27 mouse cellular contexts compared by ENCODE assay signal in the genomic region with DNA sequence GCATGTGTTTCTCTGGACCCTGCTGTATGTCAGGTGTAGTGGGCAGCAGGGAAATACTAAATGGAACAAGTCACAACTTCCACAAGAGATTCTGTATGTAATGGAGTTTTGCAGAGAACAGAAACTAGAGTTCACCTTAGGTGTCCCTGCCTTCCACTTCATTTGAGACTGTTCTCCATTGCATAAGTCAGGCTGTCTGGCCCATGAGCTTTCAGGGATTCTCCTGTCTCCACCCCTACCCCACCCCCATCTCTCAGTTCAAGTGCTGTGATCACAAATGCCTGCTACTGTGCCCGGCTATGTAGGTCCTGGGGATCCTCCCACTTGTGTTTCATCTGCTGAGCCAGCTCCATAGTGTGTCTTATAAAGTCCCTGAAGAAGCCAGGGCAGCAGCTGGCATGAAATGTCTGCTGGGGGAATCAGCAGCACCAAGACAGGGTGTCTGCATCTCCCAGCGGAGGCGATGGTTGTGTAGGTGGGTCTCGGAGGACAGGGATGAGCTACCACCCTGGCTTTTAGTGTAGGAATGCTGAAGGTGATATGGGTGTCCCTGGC. TPM values are rescaled to one million over a fixed set of nuclear protein-coding genes. Genes with fewer than 3 reads are reported as not detected.
DNase-seq lines count a peak whose midpoint lies in the region; ATAC-seq and TF ChIP-seq lines count a peak whose summit lies in the region.
"Had no signal": no experiment of that assay in that cellular context is flagged by ENCODE, and none has a peak within 500 bp of the region (broad histone marks: within the 10 kb centered on the region; RNA-seq: fewer than 3 reads in every experiment).

No protein-coding gene starts in this region.

- DNase-seq in frontal cortex, postnatal 10 days (ENCODE audit: low spot score in 2 of 2), result no peak
- peak; percentile 13 to 59 for DNase-seq in left cerebral cortex, adult 18-20 months (ENCODE audit: low spot score in 2 of 2)
- no peak for DNase-seq in left cerebral cortex, postnatal 4 days
- DNase-seq in lung, postnatal 25 days (ENCODE audit: low spot score), result peak; percentile 29
- DNase-seq in lung, adult 2 months, result no peak
- peak; percentile 20 to 65 for DNase-seq in left cerebral cortex, postnatal 25 days (ENCODE audit: low spot score in 2 of 2)
- DNase-seq in retina, postnatal 1 day, result no peak
- DNase-seq: adrenal gland, postnatal 10 days; cerebellum, adult 11 months; cerebellum, postnatal 10 days; heart, postnatal 10 days; kidney, adult 8-10 months; thymus, adult 2 months had no signal

- no peak for TF ChIP-seq CTCF in lung, adult 2 months (IDR thresholded peaks at IDR 0.05; ENCODE audit: insufficient read depth, low read length)

- H3K4me3 ChIP-seq in lung, adult 2 months (replicated peaks; ENCODE audit: extremely low read depth, low read depth, low read length), result no peak overlapping the region
- H3K4me3 ChIP-seq: embryonic facial prominence, embryonic 12.5 days; erythroblast, embryonic 14.5 days; forebrain, embryonic 13.5 days; hindbrain, embryonic 13.5 days; limb, embryonic 13.5 days; midbrain, embryonic 13.5 days; neural tube, embryonic 15.5 days; stomach, embryonic 15.5 days had no signal

- peak; percentile 91 for ATAC-seq in frontal cortex, adult (ENCODE audit: low TSS enrichment)
- ATAC-seq: forebrain, embryonic 13.5 days; midbrain, embryonic 13.5 days; Patski had no signal

- WGBS in lung, adult 2 months, result 77% methylated on average over 4 of the region's 4 CpGs

- no peak for TF ChIP-seq POLR2A in lung, adult 2 months (IDR thresholded peaks at IDR 0.05; ENCODE audit: borderline replicate concordance, extremely low read depth, low read depth, low read length)

- intact Hi-C loops in left cerebral cortex, postnatal 4 days (cut with DNase I), result no loop called here
- intact Hi-C loops in left cerebral cortex, postnatal 25 days (cut with DNase I), result no loop called here

- peaks cover 14% of the 10 kb centered on the region for H3K4me1 ChIP-seq in lung, adult 2 months (ENCODE audit: control insufficient read depth, insufficient read depth, low read length)
- H3K4me1 ChIP-seq: embryonic facial prominence, embryonic 12.5 days had no signal

RNA-seq across cellular contexts. Expression of gene Kdelr2, which starts 7.3 kb away (rescaled TPM):
- total RNA-seq in left cerebral cortex, adult 18-20 months (2021), result 10 to 100 TPM; 37.4 to 39.9 TPM
- total RNA-seq in left cerebral cortex, postnatal 4 days (2021), result 10 to 100 TPM; 61.0 to 64.9 TPM
- polyA plus RNA-seq in lung, adult 2 months (2012; rRNA removed), result 131 TPM in 2 replicates
- total RNA-seq in left cerebral cortex, postnatal 25 days (2021), result 10 to 100 TPM; 35.2 to 37.8 TPM

RNA-seq across cellular contexts. Expression of gene Daglb, which starts 53.5 kb away (rescaled TPM):
- 10 to 100 TPM; 31.9 to 33.1 TPM for total RNA-seq in left cerebral cortex, adult 18-20 months (2021)
- 10 to 100 TPM; 16.7 to 17.4 TPM for total RNA-seq in left cerebral cortex, postnatal 4 days (2021)
- 16.5 and 18.1 TPM in 2 replicates for polyA plus RNA-seq in lung, adult 2 months (2012; rRNA removed)
- 10 to 100 TPM; 26.4 to 32.7 TPM for total RNA-seq in left cerebral cortex, postnatal 25 days (2021)

RNA-seq across cellular contexts. Expression of gene Grid2ip, which starts 53.8 kb away (rescaled TPM):
- total RNA-seq in left cerebral cortex, adult 18-20 months (2021), result 1 to 10 TPM; 3.9 to 4.0 TPM
- 1 to 10 TPM; 3.7 to 4.1 TPM for total RNA-seq in left cerebral cortex, postnatal 4 days (2021)
- polyA plus RNA-seq in lung, adult 2 months (2012; rRNA removed), result 0.02 and 0.09 TPM in 2 replicates
- total RNA-seq in left cerebral cortex, postnatal 25 days (2021), result 1 to 10 TPM; 1.6 TPM
- total RNA-seq: gastrocnemius, adult 18-20 months; granulocyte monocyte progenitor cell, adult 5-6 weeks; heart, postnatal 10 days; megakaryocyte progenitor cell, adult 5-6 weeks had no signal
- polyA plus RNA-seq: erythroblast, embryonic 14.5 days; liver, embryonic 16.5 days had no signal

Comparison
In these comparisons a context has a peak if more than half of its experiments do, and no peak if none do; other contexts are left out.
1. DNase-seq: peak in left cerebral cortex, adult 18-20 months (2 of 2), lung, postnatal 25 days (single experiment) and left cerebral cortex, postnatal 25 days (2 of 2); none in frontal cortex, postnatal 10 days (0 of 2), left cerebral cortex, postnatal 4 days (single experiment), lung, adult 2 months (single experiment) and retina, postnatal 1 day (single experiment).